Mouse (Mus musculus): ENCODE measurements around the gene Kif5c.

The Kif5c gene

GRCm38 (mm10) chr2:49797444-49798143, 178.5 kb downstream of the Kif5c start:
- no peak for DNase-seq

- no peak for DNase-seq
Observed at GRCm38 (mm10) chr2:49804448-49804847, 185.3 kb downstream of the Kif5c start.

GRCm38 (mm10) chr2:49805736-49806371, 186.8 kb downstream of the Kif5c start:
- DNase-seq: peak in 1 of 2 experiments; percentile 19

GRCm38 (mm10) chr2:49809496-49809895, 190.4 kb downstream of the Kif5c start:
- no peak for DNase-seq

GRCm38 (mm10) chr2:49811420-49811819, 192.3 kb downstream of the Kif5c start:
- DNase-seq: no peak

- DNase-seq: peak; percentile 60 to 64
Observed at GRCm38 (mm10) chr2:49811871-49812363, 192.8 kb downstream of the Kif5c start.

- DNase-seq: no peak
Observed at GRCm38 (mm10) chr2:49813151-49813550, 194.1 kb downstream of the Kif5c start.

- no peak for DNase-seq
Observed at GRCm38 (mm10) chr2:49814011-49814410, 194.9 kb downstream of the Kif5c start.

GRCm38 (mm10) chr2:49815696-49816320, 196.7 kb downstream of the Kif5c start:
- no peak for DNase-seq

GRCm38 (mm10) chr2:49816549-49816948, 197.5 kb downstream of the Kif5c start:
- DNase-seq: no peak

- DNase-seq: no peak
Observed at GRCm38 (mm10) chr2:49817151-49817550, 198.1 kb downstream of the Kif5c start.

GRCm38 (mm10) chr2:49818126-49818525, 199.0 kb downstream of the Kif5c start:
- no peak for DNase-seq

GRCm38 (mm10) chr2:49822312-49822711, 203.2 kb downstream of the Kif5c start:
- no peak for DNase-seq
